Mouse (Mus musculus) neutrophil, adult 5-6 weeks (primary cell): ENCODE results near the gene Mafb. TPM values are rescaled to one million over a fixed set of nuclear protein-coding genes. Genes with fewer than 3 reads are reported as not detected.

Source experiments
- ATAC-seq: fragments of 151-379, 151-347 bp; 2 replicates; pipeline ENCODE4 v1.8.0; 2017; ENCODE audit warnings: mild to moderate bottlenecking, moderate TSS enrichment; ENCODE audit not compliant: insufficient number of reproducible peaks, poor library complexity, low FRiP score, severe bottlenecking; ENCODE audit errors: extremely low read depth
- total RNA-seq: library from RNA; stranded (forward); fragments of 200-1000 nt; gene quantifications from 2 replicates; pipeline ENCODE4 v1.2.3, GENCODE M21; 2017

The Mafb gene
- total RNA-seq, 1 experiment from 2014 or later: 0.81 TPM

DNA sequence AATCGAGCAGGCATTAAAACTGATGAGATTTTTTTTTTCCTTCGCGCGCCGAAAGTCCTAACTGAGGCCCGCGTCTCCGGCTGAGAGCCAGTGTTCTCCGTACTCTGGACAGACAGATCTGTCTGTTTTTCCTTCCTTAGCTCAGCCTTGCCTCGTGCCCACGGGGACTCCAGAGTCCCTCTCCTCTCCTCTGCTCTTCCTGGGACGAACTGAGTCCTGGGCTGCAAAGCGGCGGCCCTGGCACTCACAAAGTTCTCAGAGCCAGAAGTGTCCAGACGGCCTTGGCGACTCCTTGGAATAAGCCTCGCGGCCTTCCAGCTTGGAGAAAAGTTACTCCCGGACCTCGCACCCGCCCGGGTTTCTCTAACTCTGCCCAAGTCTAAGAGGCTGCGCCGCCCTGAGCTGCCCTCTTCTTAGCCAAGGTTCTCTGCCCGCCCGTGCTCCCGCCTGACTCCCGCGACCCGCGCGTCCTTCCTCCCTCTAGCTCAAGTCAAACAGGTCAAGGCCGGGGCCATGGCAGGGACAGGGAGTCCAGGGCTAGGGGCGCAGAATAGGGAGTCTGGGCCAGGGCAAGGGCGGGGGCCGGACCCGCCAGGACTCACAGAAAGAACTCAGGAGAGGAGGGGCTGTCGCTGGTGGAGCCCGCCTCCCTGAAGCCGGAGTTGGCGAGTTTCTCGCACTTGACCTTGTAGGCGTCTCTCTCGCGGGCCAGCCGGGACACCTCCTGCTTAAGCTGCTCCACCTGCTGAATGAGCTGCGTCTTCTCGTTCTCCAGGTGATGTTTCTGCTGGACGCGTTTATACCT, 1.6 kb downstream of the Mafb start:
- ATAC-seq: no peak

DNA sequence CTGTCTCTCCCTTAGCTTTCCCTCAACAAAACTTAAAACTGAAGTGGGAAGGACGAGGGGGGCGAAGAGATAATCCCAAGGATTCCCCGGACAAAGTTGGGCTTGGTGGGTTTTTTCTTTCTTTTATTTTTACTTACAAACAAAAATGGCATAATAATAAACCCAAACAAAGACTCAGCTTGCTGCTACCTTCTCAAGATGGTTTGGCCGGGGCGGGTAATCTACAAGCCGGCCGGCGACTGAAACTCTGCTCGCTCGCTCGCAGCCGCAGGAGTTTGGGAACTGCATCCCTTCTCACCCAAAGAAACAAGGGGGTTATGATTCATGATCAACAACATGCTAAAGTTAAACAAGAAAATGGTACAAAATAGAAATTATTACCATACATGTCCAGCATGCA, 2.2 kb downstream of the Mafb start:
- ATAC-seq: no peak

DNA sequence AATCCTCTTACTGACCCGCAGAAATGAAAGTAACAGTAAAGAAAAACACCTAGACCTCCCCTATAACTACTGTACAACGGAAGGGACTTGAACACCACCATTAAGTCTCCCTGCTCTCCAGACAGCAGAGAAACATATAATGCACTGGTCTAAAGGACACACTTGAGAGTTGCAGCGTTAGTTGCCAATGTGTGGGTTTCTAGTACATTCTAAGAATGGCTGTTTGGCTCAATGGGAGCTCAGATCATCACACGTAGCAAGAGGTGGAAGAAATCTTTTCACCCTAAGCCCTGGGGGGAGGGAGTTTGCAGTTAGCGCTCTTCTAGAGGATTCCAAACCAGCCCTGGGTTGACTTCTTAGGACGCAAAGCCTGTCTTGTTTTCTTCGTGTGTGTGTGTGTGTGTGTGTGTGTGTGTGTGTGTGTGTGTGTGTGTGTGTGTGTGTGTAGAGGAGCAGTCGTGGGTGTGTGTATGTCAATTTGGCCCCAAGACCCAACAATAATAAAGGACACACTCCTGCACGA, 2.7 kb downstream of the Mafb start:
- no peak for ATAC-seq

DNA sequence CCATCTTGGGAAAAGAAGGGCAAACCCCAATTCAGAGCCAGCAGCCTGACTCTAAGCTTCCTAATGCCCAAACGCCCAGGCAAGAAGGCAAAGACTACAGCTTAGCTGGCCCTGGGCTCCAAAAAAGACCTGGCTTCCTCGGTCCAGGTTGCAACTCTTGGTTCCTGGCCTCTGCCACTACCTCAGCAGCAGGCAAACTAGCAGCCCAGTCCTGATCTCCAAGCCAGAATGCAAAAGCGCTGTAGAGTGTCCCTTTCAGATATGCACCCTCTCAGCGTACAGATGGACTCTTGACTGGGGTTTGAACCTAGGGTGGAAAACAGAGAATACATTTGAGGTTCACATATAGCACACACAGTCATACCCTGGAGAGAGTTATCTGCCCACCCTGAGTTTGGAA, 3.7 kb downstream of the Mafb start:
- no peak for ATAC-seq

DNA sequence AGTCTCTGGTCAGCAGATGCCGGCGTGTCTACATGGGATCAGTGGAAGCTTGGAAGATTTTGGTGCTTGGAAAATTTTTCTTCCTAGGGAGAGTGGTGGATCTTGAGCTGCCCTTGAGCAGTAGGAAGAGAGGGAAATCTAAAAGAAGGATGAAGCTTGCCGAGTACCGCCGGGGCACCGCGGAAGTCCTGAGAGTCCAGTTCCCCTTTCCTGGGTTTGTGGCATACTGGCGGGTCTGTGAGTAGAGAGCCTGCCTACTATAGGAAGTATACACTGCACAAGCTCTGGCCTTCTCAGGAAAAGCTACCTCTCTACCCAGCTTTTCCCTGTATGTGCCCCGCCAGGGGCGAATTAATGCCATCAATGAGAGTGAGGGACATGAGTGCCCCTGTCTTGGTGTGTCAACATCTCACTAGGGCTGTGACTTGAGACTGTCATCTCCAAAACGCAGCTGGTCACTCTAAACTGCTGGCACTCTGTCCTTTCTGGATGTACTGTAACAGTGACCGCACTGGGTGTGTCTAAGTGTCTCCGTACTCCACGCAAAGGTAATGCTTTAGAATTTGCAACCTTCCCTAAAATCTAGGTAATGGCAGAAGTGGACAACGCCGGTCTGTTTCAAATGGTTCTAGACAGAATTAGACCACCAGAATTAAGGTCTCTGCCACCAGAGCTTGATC, 5.3 kb downstream of the Mafb start:
- ATAC-seq: no peak

DNA sequence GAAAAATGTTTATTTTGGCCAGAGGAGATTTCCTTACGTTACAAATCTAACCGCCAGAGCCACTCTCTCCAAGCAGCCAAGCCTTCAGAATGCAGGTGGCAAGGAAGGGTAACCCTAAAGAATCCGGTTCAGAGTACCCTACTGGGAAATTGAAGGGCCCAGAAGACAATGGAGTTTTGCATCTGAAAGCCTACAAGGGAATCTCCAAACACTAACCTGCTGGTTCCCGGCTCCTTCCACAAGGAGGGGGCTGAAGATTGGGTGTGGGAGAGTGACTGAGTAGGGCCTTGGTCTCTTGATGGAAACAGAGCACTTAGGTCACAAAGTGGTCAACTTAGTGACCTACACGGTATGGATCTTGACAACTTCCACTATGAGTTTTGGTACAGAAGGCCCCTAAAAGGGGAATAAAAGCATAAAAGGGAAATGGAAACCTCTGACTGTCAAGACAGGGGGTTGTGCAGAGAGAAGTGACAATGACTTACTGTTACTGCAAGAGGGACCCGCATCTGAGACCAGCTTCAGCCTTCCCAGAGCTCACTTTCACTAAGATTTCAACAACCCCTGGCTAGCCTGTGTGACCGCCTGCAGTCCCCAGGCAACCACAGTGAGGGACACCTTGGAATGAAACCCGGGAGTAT, 6.5 kb downstream of the Mafb start:
- no peak for ATAC-seq

DNA sequence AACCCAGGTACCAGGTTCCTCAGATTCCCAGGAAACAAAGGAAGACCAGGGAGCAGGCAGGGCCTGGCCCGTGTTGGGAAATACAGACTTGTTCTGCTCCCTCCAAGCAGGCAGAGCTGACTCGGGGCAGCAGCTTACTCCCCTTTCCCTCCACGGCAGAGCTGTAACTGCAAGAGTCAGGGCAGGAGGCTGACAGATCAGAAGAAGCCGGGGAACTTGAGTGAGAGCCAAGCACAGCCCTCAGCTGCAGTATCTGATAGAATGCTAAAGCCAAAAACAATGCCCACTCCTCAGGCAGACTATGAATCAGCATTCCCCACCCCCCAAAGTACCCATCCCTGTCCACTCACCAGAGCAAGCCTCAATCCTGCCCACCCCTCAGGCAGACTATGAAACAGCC, 8.0 kb downstream of the Mafb start:
- no peak for ATAC-seq

DNA sequence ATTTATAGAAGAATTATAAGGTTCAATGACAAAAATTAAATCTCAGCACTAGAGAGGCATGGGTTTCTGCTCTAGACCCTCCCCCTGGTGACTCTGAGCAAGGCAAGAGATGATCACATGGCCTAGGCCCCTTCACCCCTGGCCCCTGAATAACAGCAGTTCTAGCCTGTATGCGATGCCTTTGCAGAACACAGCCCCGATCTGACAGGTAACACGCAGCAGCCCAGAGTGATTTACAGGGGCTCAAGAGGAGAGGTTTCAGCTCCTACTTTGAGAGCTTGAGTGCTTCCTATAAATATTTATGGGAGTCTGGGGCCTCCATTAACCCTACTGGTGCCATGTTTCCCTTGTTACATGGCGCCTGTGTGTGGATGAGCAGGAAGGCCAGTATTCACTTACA, 9.4 kb downstream of the Mafb start:
- ATAC-seq: no peak

DNA sequence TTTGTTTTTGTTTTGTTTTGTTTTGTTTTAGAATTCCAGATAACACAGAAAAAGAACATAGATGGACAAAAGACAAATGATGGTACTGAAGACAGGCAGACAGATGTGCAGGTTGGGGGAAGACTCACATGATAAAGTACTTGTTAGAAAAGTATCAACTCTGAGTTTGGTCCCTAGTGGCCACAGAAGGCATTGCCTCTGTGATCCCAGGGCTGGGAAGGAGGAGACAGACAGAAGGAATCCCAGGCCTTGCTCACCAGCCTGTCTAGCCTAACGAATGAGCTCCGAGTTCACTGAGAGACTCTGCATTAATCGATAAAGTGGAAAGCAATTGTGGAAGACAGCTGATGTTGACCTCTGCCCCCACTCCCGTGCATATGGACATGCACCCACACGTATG, 10.7 kb downstream of the Mafb start:
- no peak for ATAC-seq

DNA sequence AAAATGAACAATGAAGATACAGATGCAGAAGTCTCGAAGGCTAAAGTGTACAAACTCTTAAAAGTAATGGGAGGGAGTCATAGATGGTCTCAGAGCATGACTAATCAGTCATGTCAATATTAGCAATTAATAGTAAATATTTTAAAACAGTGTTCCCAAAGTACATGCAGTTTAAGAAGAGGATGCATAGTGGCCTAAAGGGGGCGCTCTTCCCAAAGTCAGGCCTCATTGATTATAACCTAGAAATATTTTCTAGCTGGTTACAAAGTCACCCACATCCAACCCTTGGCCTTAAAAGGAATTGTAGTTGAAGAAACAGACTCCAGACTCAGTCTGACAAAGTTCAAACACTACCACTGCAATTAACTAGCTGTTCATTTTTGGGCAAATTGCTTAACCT, 12.5 kb downstream of the Mafb start:
- ATAC-seq: no peak

DNA sequence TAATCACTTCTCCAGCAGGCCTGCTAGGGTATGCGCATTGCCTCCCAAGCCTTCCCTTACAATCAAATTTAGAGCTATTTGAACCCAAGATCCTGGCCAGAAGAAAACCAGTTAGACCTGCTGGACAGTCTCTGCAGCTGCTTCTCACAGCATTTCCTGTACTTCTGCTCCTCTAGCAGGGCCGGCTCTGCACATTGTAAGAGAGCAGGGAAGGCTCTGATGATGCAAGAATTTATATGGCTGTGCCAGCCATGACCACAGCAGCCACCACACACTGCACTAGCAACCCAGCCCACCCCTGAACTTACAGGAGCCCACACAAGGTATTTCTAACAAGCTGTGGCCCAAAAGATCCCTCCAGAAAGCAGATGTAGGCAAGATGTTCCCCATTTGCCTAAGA, 13.3 kb downstream of the Mafb start:
- ATAC-seq: no peak

DNA sequence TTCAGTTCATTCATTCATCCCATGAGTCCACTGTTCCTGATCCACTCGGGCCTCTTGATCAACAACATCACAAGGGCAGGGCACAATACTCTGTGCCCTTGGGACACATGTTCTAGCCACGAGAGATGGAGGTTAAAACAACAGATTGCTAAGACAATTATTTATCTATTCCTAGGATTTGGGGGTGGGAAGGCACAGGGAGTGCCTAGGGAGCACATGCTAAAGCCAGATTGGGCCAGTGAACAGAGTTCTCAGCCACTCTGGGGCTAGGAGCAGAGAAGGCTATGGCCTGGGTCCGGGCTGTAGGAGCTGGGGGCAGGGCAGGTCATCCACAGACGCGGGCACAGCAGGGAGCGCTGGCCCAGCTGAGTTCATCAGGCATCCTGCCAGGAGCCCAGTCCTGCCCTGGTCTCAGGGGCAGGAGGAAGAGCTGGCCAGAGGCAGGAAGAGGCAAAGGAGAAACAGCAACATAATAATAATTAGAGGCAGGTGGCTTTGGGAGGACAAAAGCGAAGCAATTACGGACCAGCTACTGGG, 15.8 kb downstream of the Mafb start:
- ATAC-seq: no peak

DNA sequence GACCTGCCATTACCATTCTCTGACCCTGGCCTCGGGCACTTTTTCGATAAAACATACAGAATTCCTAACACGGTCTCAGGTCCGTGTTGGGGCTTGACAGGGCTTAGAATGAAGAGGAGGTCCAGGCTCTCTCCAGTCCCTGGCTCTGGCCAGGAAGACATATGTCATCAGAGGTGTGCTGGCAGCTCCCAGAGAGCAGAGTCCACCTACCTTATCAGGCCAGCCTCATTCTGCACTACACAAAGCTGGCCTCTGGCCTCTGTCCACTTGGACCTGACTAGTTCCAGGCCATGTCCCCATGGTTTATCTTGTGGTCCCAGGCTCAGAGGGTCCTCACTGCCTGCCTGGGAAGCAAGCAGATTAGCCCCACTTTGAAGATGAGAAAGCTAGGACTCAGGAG, 17.3 kb downstream of the Mafb start:
- no peak for ATAC-seq

DNA sequence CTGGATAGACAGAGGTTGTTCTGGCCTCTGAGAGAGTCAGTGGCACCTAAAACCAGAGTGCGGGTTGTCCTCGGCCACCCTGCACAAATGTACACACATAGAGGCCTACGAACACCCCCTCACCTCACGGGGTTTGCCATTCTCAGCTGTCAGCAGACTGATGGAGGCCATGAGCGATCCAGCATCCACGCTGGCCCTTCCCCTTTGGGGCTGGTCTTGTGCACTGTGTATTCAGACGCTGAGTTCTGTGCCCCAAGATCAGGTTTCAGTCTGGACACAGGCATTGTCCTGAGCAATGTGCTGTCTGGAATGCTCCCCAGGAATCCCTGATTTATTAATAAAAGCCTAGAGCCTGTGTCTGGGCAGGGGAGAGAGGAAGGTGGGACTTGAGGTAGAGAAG, 18.1 kb downstream of the Mafb start:
- ATAC-seq: no peak

DNA sequence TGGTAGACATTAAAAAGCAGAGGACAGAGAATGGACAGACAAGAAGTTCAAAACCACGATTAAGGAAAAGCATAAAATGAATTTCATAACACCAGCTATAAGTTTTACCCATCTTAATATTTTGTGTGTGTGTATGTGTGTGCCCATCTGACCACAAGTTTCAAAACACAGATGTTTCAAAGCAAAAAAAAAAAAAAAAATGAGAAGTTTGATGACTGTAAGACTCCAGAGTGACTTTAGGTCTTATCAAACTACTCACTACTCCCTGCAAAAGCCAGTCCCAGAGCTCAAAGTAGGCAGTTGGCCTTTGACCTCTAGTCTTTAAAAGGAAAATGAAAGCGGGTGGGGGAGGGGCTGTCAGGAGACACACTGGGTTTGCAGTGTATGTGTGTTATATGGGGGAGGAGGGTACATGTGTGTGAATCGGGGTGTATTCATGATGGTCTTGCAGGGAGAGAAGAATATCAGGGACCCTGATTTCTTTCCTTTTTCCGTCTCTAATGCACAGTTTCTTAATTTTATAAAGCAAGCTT, 18.7 kb downstream of the Mafb start:
- no peak for ATAC-seq

DNA sequence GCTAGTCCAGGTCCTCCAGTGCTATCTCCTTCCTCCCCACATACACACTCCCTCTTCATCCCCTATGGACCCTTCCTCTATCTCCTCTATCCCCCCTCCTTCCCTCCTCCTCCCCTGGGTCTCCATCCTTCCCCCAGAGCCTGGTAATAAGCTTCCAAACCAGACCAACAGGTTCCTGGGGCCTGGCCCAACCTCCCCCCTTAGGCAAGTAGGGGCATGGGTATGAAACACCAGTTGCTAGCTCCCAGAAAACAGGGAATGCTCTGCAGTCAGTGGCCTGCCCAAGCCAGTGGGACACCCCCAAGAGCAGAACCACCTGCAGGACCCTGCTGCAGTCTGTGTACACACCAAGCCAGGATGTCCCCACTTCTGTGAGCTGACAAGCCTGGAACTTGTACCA, 21.2 kb downstream of the Mafb start:
- no peak for ATAC-seq

DNA sequence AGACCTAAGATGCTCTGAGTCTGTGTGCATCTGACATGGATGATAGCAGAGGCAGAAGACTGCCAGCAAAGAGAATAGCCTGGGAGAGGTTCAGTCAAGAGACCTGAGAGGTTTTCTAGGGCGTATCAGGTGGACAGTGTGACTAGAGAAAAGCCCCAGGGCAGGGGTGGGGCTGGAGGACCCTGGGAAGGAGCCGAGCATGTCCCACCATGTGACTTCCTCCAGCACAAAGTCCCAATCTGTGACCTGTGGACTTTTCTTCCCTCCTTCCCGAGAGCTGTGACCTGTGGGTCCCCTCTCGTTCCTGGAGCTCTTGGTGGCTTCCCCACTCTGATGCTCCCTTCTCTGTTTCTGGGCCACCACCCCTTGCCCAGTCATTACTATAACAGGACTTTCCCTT, 26.7 kb downstream of the Mafb start:
- no peak for ATAC-seq

DNA sequence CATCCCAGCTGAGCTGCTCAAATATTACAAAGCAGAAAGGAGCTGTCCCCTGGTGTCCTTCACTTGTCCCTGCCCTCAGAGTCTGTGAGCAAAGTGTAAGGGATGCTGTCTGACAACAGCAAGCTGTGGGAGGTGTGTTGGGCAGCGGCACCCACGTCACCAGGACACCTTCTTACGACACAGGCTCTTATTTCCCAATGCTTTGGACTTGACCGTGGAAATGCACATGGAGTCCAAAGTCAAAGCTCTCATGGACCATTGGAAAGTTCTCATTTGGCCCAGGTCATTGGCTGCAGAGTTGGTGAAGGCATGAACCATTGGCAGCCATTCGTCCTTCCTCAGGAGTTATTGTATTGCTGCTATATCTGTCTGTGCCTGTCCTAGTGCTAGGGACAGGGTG, 27.3 kb downstream of the Mafb start:
- no peak for ATAC-seq

DNA sequence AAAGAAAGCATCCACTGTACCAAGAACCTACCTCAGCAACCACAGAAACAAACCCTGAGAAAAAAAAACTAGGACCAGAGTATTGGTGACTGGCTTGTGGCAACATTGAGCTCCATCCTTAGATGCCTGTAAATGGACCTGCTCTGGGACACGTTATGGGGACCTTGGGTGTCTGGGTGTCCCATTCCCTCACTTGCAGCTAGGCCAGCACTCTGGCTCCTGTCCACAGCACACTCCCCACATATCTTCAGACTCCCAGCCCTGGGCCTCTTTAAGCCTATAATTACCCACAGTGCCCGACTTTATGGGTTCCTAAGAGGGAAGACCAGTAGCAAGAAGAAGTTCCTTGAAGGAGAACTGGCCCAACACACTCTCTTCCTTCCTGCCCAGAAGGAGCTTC, 30.8 kb downstream of the Mafb start:
- no peak for ATAC-seq

DNA sequence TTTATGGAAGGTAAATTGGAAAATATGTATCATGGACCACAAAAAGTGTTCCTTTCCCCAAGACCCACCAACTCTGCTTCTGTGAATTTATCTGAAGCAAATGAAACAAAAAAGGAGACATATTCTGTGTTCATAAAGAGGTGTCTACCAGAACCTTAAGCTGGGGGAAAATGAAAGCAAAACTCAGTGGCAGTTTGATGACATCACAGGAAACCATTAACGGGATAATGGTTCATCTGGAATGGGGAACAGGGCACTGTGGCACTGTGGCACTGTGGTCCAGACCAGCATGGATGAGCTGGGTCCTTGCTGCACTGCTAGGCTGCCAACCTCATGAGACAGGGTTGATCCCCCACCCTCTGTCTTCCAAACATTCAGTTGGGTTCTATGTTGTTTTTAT, 31.8 kb downstream of the Mafb start:
- no peak for ATAC-seq
